Mouse (Mus musculus) olfactory bulb, adult 2 months (tissue): ENCODE results near the gene Jmjd1c.

ENCODE experiments used
- CTCF ChIP-seq: fragments of 200-500 bp; IDR thresholded peaks from 2 replicates; pipeline ENCODE4 v1.5.1; 2012; ENCODE audit warnings: low read depth, mild to moderate bottlenecking, low read length, moderate library complexity; ENCODE audit not compliant: insufficient read depth
- POLR2A ChIP-seq: fragments of 200-500 bp; IDR thresholded peaks from 2 replicates; pipeline ENCODE4 v1.6.1; 2012; ENCODE audit warnings: mild to moderate bottlenecking, low read depth, low read length, moderate library complexity; ENCODE audit not compliant: insufficient read depth

DNA sequence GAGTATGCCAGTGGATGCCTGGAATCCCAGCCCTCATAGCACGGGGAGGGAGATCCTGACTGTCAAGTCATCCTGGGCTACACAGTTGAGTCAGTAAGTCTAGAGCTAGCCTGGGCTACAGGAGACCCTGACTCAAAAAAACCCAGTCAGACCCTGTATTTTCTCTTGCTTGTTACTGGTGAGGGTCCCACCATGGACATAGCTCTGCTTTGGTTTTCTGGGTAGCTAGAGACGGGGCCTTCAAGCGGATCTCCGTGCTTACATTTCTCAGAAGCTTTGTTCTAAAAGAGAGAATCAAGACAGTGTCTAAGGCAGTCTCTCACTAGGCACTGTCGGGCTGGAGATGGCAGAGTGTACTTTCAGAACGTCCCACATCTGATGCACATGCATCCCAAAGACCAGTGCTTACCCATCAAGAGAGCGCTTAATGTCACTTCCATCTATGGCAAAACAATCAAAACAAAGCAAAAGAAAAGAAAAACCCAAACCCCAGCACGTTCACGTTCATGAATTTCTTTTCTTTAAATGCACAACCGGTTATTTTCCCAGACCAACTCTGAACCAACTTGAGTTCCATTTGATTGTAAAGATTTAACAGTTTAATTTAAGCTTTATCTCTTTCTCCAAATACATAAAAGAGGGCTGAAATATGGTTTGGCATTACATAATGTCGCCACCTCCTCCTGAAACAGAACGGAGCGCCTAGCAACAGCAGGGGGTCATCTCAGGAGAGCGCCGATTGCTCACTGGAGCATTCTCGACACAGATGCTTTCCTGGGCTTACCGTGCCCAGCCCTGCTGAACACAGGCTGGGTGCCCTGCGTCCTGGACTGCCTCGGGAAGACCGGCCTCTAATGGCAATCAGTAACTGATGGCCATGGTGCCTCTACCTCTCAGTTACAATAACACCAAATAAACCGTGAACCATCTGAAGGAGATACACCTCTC is 19.7 kb upstream of the Jmjd1c start:
- TF ChIP-seq POLR2A, result no peak
- no peak for TF ChIP-seq CTCF
